Mouse (Mus musculus) monocyte, adult 5-6 weeks (primary cell): ENCODE measurements around the gene Msln. TPM values are rescaled to one million over a fixed set of nuclear protein-coding genes. Genes with fewer than 3 reads are reported as not detected.

Source experiments
- ATAC-seq: fragments of 153-309, 156-312 bp; replicated peaks from 2 replicates; pipeline ENCODE4 v1.8.0; 2017; ENCODE audit warnings: mild to moderate bottlenecking; ENCODE audit not compliant: low TSS enrichment, insufficient number of reproducible peaks, severe bottlenecking, poor library complexity, low FRiP score
- total RNA-seq: library from RNA; stranded (forward); fragments of 200-1000, 200-491, 200-594 nt; gene quantifications from 3 replicates; pipeline ENCODE4 v1.2.3, GENCODE M21; 2017

Gene Msln
- total RNA-seq, 1 experiment from 2014 or later: not detected

GRCm38 (mm10) chr17:25735246-25735645 is 18.9 kb downstream of the Msln start:
- ATAC-seq: no peak

GRCm38 (mm10) chr17:25732082-25732481 is 22.1 kb downstream of the Msln start:
- peak; percentile 52 for ATAC-seq

- no peak for ATAC-seq
Measured at GRCm38 (mm10) chr17:25728009-25728270, 26.2 kb downstream of the Msln start.

- peak; percentile 92 for ATAC-seq
Measured at GRCm38 (mm10) chr17:25727265-25728008, 26.7 kb downstream of the Msln start, which contains the start of the genes Chtf18 and Rpusd1. Gene Chtf18, minus strand, starts transcription at chr17:25727419. Gene Rpusd1, plus strand, starts transcription at chr17:25727670.

GRCm38 (mm10) chr17:25725264-25725663 is 28.9 kb downstream of the Msln start:
- no peak for ATAC-seq

GRCm38 (mm10) chr17:25723919-25724318 is 30.3 kb downstream of the Msln start:
- no peak for ATAC-seq

- ATAC-seq: no peak
Measured at GRCm38 (mm10) chr17:25723470-25723869, 30.7 kb downstream of the Msln start.

GRCm38 (mm10) chr17:25721476-25721875 is 32.7 kb downstream of the Msln start:
- no peak for ATAC-seq

GRCm38 (mm10) chr17:25717691-25718090 is 36.5 kb downstream of the Msln start:
- ATAC-seq: no peak

GRCm38 (mm10) chr17:25716711-25717637 is 37.2 kb downstream of the Msln start, which contains the start of gene Gng13:
Gene Gng13, plus strand, starts transcription at chr17:25717171.
- no peak for ATAC-seq

- no peak for ATAC-seq
Measured at GRCm38 (mm10) chr17:25716130-25716529, 38.0 kb downstream of the Msln start.

GRCm38 (mm10) chr17:25715627-25716026 is 38.6 kb downstream of the Msln start:
- no peak for ATAC-seq

GRCm38 (mm10) chr17:25711136-25711535 is 43.0 kb downstream of the Msln start:
- no peak for ATAC-seq

- ATAC-seq: no peak
Measured at GRCm38 (mm10) chr17:25709994-25710393, 44.2 kb downstream of the Msln start.

- ATAC-seq: no peak
Measured at GRCm38 (mm10) chr17:25700863-25701496, 53.2 kb downstream of the Msln start.

Other genes with a start within 250 kb of the Msln start
- gene Sox8, start 183.7 kb downstream of the Msln start, total RNA-seq: 1.2 TPM in 1 of 3 replicates, not detected in the others
- 10.4 to 17.8 TPM (median 11.8 TPM) in 3 replicates for gene Lmf1, start 175.3 kb downstream of the Msln start, total RNA-seq
- not detected in 3 replicates for gene Gng13, start 37.2 kb downstream of the Msln start, total RNA-seq
- 1.1 to 5.0 TPM (median 3.0 TPM) in 3 replicates for gene Chtf18, start 27.0 kb downstream of the Msln start, total RNA-seq
- 0.95 to 2.5 TPM in 2 of 3 replicates, not detected in the other for gene Rpusd1, start 26.7 kb downstream of the Msln start, total RNA-seq
- not detected in 3 replicates for gene Mslnl, start 18.3 kb downstream of the Msln start, total RNA-seq
- 22.3 to 32.1 TPM (median 27.3 TPM) in 3 replicates for gene Narfl, start 19.4 kb upstream of the Msln start, total RNA-seq
- 16.0 to 49.1 TPM (median 25.3 TPM) in 3 replicates for gene Haghl, start 31.3 kb upstream of the Msln start, total RNA-seq
- not detected in 3 replicates for gene Ccdc78, start 32.2 kb upstream of the Msln start, total RNA-seq
- 30.7 to 53.7 TPM (median 38.7 TPM) in 3 replicates for gene Fam173a, start 38.5 kb upstream of the Msln start, total RNA-seq
- not detected in 3 replicates for gene AC134908.4, start 41.3 kb upstream of the Msln start, total RNA-seq
- 5.1 to 6.4 TPM (median 6.1 TPM) in 3 replicates for gene Metrn, start 42.8 kb upstream of the Msln start, total RNA-seq
- not detected in 3 replicates for gene Fbxl16, start 54.7 kb upstream of the Msln start, total RNA-seq
- gene Wdr24, start 69.2 kb upstream of the Msln start, total RNA-seq: 10.7 to 16.6 TPM (median 15.6 TPM) in 3 replicates
- gene Jmjd8, start 74.5 kb upstream of the Msln start, total RNA-seq: 7.9 to 20.3 TPM (median 11.0 TPM) in 3 replicates
- 74.5 to 81.4 TPM (median 75.3 TPM) in 3 replicates for gene Stub1, start 79.0 kb upstream of the Msln start, total RNA-seq
- 1.8 TPM in 1 of 3 replicates, not detected in the others for gene Rhbdl1, start 82.9 kb upstream of the Msln start, total RNA-seq
- gene Gm20683, start 87.4 kb upstream of the Msln start, total RNA-seq: 0.43 to 2.9 TPM (median 2.1 TPM) in 3 replicates
- 17.6 to 38.7 TPM (median 34.3 TPM) in 3 replicates for gene Rhot2, start 90.5 kb upstream of the Msln start, total RNA-seq
- gene Wdr90, start 107.1 kb upstream of the Msln start, total RNA-seq: 2.9 to 7.7 TPM (median 3.4 TPM) in 3 replicates
- gene Mcrip2, start 114.4 kb upstream of the Msln start, total RNA-seq: 1.1 to 5.7 TPM (median 1.6 TPM) in 3 replicates
- 1.3 to 10.0 TPM (median 7.0 TPM) in 3 replicates for gene Mettl26, start 120.7 kb upstream of the Msln start, total RNA-seq
- gene Wfikkn1, start 126.5 kb upstream of the Msln start, total RNA-seq: 1.0 to 2.1 TPM (median 1.4 TPM) in 3 replicates
- 3.5 to 7.1 TPM (median 3.8 TPM) in 3 replicates for gene Rab40c, start 165.3 kb upstream of the Msln start, total RNA-seq
- gene Pigq, start 190.6 kb upstream of the Msln start, total RNA-seq: 13.5 to 34.1 TPM (median 18.4 TPM) in 3 replicates
- gene Nhlrc4, start 190.6 kb upstream of the Msln start, total RNA-seq: not detected in 3 replicates
- gene A930017K11Rik, start 198.2 kb upstream of the Msln start, total RNA-seq: not detected in 3 replicates
- gene Capn15, start 231.4 kb upstream of the Msln start, total RNA-seq: 2.3 to 6.6 TPM (median 6.1 TPM) in 3 replicates